Mouse (Mus musculus): Measurements from ENCODE around the gene Acod1. TPM values are rescaled to one million over a fixed set of nuclear protein-coding genes. Genes with fewer than 3 reads are reported as not detected.

Acod1 gene
- under 1 TPM in 1 of 2 experiments, not detected in 1; 0.10 TPM for total RNA-seq (2021)

DNA sequence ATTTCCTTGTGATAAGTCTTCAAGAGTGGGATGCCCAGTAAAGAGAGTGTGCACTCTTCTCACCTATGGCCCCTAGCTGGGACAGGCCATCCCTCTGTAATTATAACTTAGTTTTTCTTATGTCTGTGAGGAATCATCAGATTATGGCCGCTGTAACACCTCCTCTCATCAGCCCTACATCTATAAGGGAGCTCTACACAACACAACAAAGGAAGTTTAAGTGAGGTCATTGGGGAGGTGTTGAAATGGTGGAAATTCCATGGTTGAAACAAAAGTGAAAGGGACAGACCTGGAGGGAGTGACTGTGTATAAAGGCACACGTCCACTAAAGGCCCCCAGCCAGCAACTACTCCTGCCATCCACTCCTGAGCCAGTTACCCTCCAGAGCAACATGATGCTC lies at the start of gene Acod1:
Acod1 (plus strand) TSS at position 301 of the 400 bp plus-strand sequence.
- no peak for DNase-seq (ENCODE audit: extremely low spot score in 1 of 2, low spot score in 1 of 2)

DNA sequence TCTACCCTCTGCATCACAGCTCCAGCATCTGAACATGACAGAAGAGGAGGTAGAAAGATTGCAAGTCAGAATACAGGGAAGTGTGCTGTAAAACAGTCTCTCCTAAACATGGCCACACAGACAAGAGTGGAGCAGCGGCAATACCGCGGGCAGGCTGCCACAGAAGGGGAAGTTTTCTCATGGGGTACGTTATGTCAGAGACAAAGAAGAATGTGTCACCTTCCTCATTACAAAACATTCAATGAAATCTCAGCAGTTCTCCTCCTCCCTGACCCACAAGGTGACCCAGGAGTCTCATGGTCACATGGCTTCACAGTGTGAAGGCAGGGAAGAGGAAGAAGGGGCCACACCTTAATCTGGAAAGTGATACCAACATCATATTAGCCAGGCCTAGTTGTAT lies 39.0 kb upstream of the Acod1 start:
- DNase-seq (ENCODE audit: extremely low spot score in 1 of 2, low spot score in 1 of 2), result no peak

DNA sequence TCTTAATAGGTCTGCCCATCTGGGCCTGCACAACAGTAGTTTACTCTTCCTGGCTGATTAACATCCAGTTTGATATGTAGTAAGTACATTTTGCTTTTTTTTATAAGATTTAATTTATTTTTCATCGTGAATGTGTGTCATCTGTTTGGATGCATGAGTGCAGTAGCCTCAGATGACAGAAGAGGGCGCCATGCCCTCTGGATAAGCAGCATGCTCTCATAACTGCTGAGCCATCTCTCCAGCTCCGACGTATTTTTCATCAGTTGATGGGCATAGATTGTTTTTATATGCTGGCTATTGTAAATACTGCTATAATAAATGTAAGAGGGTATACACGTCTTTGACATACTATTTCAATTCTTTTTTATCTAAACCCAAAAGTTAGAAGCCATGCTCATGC lies 35.0 kb upstream of the Acod1 start:
- peak in 1 of 2 experiments; percentile 48 for DNase-seq (ENCODE audit: extremely low spot score in 1 of 2, low spot score in 1 of 2)

DNA sequence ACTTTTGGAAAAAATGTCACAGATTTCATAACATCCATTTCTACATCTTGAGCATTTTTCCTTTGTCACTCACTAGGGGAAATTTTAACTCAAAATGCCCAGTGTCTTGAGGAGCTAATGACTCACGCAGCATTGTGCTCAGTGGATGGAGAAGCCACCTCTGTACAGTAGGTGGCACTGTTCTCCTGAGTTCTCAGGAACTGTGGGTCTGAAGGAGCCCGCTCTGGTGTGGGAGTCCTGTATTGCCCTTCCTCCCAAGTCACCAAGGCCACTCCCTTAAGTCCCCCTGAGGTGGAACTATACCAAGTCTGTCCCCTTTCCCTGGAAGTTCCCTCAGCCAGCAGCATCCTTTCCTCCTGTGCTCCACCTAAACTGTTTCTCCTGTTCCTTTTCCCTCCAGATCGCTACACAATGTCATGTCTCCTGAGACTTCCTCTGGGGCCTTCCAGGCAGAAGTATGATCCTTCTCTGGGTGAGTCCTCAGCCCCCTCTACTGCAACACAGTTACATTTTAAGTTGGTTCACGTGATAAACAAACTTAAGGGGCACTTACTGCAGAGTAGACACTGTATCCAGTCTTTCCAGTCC lies 34.1 kb upstream of the Acod1 start:
- peak; percentile 27 to 51 for DNase-seq (ENCODE audit: extremely low spot score in 1 of 2, low spot score in 1 of 2)

DNA sequence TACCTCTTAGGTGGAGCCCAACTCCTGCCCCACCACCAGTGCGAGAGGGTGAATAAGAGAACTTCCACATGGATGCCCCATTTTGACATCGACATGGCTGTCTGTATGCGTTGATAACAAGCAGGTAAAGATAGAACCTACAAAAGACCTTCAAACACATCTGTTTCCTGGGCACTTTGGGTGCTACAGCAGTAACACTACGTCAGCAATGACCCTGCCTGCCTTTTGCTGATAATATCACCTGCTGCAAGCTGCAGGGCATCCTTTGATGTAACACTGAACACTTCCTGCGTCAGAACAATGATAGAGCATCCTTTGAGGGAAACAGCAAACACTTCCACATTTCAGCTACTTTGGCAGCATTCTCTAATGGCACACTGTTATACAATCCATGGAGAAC lies 29.8 kb upstream of the Acod1 start:
- DNase-seq (ENCODE audit: extremely low spot score in 1 of 2, low spot score in 1 of 2), result no peak

DNA sequence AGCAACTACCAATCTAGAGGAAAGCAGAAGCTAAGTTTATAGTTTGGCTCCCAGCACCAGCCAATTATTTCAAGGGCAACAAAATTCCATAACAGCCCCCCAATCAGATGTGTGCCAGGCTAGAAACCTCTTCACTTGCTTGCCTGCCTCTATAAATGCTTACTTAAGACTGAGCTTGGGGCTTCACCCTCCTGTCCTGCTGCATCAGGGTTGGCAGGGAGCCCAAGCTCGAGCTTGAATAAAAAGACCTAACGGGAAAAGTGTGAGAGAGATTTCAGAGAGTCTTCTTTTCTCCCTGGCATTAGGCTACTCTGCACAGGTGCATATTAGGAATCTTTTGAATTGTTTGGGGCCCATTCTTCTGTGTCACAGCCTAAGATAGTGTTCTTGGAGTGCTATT lies 26.7 kb upstream of the Acod1 start:
- no peak for DNase-seq (ENCODE audit: extremely low spot score in 1 of 2, low spot score in 1 of 2)

DNA sequence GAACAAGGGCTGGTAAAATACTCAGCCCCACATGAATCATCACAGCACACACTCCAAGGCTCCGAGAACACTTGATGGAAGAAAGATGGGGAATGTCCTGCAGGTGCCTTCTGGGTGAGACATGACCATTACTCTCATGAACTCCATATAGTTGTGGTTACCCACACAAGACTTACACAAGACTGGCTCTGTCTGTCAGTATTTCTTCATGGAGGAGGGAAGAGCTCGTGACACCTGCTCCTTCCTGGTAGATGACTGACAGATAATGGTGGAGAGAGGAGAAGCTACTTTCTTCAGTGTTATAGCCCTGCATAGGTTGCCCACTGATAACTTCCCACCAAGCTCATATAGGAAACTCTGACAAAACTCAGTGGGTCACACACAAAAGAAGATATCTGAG lies 17.6 kb upstream of the Acod1 start:
- no peak for DNase-seq (ENCODE audit: extremely low spot score in 1 of 2, low spot score in 1 of 2)

DNA sequence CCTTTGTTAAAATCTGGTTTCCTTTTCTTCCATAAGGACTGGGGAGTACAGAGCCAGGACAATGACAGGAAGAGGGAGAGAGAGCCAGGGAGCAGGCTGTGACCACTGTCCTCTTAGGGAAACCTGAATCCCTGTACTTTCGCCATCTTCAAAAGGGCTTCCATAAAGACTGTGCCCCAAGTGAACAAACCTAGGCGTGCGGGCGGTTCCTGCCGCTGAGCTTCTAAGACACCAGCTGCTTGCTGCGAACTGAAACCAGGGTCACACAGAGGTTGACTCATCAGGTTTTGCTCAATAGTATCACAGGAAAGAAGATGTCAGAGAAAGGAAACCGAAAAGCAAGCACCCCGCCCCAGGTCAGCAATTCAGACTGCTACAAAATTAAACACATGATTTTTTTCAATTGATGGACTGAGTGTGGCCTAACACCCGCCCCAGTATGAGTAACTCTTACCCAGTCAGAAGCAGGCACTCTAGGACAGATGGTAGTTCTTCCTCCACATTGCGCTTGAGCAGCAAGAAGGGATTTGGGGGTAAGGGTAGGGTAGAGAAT lies 13.4 kb upstream of the Acod1 start:
- DNase-seq (ENCODE audit: extremely low spot score in 1 of 2, low spot score in 1 of 2), result no peak

DNA sequence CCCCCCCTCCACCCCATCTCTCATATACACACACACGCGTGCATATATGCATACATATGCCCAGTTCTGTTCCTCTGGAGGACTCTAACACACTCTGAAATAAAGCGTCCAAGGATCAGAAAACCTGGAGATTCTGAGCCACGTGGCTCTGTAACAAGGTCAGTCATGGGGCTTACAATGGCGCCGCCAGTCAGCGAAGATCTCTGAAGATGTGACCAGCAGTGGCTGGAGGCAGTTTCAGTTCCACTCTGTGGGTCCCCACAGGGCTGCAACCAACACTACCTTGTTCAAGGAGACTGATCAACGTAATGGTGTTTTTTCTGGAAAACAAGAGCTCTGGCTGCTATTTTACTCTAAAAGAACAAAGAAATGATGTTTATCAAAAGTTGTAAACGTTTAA lies 12.7 kb upstream of the Acod1 start:
- DNase-seq (ENCODE audit: extremely low spot score in 1 of 2, low spot score in 1 of 2), result no peak

DNA sequence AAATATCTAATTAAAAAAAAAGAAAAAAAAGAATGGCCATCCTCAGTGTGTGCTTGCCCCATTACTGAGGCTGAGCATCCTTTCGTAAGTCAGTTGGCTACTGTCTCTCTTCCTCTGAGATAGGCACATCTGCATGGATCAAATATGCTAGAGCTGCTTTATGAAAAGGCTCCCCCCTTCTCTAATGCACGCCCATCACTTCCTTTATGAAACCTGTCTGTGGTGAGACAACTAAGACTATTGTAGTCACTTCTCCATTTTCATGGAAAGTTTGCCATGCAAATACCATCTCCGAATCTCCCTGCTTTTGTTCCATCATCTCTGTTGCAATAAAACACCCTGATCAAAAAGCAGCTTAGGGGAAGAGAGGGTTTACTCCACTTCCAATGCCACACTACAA lies 9.8 kb upstream of the Acod1 start:
- DNase-seq (ENCODE audit: extremely low spot score in 1 of 2, low spot score in 1 of 2), result no peak

DNA sequence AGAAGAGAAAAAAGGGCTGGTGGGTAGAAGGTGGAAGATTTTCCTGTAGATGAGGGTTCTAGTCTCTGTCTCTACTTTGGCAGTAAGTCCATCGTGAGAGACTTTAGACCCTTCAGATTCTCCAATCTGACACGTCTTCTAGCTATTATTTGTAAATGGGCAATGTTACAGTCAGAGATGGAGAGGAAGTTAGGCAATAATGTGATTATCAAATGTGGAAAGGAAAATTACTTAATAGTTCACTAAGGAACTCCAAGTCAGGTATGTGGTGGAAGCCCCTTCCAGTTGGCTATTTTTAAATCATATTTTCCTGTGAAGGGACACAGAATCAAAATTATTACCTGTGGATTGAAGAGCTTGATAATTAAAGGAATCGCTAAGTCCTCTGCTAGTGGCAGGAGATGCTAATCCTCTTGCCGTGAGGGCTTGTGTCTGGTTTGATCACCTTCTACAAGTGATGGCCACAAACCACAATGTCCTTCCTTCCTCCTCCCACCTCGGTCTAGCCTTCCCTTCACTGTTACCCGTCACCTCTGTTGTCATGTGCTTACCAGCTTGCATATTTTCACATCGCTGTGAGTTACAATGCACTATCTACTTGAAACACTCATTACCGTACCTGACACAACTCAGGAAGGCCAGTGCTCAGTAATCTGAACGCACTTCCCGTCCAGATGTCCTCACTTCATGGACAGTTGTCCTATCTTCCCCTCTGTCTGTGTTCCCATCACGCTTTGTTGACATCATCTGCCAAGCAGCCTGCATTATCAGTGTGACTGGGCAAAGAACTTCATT lies 1.7 kb downstream of the Acod1 start:
- no peak for DNase-seq (ENCODE audit: extremely low spot score in 1 of 2, low spot score in 1 of 2)

DNA sequence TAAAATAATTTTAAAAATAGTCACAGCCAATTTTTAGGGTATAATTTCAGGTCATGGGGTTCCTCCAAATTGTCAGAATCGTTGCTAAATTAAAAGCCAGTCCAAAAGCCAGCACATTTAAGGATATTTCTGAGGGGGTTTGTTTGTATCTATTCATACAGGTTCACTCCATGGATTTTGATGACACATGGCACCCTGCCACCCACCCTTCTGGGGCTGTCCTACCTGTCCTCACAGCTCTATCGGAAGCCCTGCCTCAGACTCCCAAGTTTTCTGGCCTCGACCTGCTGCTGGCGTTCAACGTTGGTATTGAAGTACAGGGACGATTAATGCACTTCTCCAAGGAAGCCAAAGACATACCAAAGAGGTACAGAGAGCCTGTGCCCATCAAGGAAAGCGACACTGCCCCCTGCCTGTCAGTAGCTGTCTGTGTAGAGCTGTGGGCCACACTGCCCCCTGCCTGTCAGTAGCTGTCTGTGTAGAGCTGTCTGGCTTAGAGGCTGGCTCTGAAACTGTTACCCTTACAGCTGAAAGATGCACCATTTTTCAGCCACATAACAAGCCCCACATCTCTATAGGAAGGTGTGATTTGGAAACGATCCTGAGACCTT lies 4.5 kb downstream of the Acod1 start:
- DNase-seq (ENCODE audit: extremely low spot score in 1 of 2, low spot score in 1 of 2), result peak; percentile 48 to 77

DNA sequence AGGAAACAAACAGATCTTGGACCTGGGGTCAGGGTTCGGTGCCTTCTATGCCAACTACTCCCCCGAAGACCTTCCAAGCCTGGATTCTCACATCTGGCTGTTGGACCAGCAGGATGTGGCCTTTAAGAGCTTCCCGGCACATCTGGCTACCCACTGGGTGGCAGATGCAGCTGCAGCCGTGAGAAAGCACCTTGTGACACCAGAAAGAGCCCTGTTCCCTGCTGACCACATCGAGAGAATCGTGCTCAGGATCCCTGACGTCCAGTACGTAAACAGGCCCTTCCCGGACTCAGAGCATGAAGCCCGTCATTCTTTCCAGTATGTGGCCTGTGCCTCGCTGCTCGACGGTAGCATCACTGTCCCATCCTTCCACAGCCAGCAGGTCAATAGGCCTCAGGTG lies 8.0 kb downstream of the Acod1 start:
- no peak for DNase-seq (ENCODE audit: extremely low spot score in 1 of 2, low spot score in 1 of 2)

DNA sequence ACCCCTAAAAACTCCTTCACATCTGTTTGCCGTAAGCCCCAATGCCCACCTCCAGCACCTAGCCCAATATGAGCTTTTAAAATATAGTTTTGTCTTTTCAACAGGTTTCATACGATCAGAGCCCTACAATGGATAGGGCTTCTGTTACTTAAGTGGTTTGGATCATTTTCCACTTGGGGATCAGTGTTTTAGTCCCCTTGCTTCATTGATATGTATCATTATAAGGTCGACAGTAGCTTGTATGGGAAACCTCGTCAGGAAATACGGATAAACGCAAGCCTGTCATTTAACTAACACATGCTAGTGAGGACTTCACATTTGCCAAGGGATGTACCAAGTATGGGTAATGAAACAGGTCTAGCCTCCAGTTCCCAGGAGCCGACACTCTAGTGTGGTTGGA lies 9.8 kb downstream of the Acod1 start:
- no peak for DNase-seq (ENCODE audit: extremely low spot score in 1 of 2, low spot score in 1 of 2)

DNA sequence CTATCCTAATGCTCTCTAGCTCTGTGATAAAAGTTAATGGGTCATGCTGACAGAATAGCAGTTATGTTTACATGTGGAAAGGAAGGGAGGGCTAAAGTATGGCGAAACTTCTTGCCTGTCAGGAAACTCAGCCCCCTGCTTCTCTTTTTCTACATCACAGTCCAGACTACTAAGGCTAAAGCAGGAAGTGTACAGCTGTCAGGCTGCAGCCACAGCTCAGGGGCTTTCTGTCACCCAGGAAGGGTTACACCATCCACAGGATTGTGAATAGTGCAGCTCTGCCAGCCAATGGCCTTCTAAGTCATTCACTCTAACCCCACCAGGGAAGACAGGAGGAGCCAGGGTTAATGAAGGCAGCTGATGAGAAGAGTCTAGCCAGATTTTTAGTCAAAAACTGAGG lies 12.2 kb downstream of the Acod1 start:
- no peak for DNase-seq (ENCODE audit: extremely low spot score in 1 of 2, low spot score in 1 of 2)

DNA sequence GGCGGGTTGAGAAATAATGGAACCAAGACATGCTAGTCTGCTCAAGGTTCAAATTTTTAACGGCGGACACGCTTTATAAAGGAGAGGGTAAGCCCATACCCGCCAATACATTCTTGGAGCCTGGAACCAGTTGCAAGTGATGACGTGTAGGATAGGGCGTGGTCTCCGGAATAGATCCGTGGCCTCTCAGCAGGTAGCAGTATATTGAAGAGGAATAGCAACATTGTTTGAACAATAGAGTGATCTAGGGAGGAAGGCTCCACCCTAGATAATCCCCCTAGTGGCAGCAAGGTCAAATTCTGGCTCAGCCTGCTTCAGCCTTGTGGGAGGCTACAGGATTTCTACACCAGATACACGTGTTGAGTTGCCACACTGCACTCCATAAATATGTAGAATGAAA lies 12.7 kb downstream of the Acod1 start:
- no peak for DNase-seq (ENCODE audit: extremely low spot score in 1 of 2, low spot score in 1 of 2)

DNA sequence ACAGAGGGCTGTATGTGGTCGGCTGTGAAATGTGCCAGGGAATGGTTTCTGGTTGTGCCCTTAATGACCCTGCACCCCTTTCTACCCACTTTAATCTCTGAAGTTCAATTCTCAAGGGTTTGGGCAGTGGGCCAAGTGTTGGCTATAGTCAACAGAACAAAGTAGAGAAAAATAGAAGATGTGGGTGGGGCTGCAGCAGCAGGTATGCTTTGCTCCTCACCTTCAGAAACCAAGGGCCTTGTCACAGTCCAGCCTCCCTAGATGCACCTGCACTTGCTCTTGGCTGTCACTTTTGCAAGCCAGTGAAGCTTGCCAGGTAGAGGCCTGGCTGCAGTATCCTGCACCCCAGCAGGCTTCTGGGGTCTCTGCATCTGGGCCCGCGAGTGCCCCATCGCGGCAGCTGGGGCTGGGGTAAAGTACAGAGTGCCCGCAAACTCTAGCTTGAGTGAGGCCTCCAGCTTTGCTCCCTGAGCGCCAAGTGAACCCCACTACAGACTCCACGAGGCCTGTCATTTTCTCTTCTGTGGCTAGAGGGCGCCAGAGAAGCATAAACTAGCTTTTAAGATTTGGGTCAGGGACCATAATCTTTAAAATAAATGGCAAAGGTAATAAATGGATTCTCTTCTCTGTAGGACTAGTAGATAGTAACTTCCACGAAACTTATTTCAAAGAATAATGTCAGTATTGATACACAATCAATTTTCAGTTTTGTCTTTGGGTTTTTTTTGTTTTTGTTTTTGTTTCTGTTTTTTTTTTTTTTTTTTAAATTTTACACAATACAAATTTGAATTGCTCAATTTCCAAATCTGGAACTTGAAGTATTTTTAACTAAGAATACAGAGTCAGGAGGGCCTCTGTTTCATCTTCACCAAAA lies 18.8 kb downstream of the Acod1 start:
- peak; percentile 61 to 90 for DNase-seq (ENCODE audit: extremely low spot score in 1 of 2, low spot score in 1 of 2)

DNA sequence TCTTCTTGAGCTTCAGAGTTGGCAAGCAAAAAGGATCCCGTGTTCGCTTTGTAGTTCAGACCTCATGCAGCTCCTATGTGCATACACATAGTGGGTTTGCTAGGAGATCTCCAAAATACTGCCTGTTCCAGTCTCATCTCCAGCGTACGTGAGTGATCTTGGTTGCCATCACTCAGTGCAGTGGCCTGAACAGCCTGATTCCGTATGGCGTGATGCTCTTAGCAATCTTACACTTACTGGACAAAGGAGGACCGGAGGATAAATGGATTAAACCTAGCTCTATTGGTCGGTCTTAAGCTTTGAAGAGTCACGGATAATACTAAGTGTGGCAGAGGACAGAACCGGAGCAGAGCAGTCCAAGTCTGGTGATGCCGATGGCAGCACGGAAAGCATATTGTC lies 22.7 kb downstream of the Acod1 start:
- no peak for DNase-seq (ENCODE audit: extremely low spot score in 1 of 2, low spot score in 1 of 2)

DNA sequence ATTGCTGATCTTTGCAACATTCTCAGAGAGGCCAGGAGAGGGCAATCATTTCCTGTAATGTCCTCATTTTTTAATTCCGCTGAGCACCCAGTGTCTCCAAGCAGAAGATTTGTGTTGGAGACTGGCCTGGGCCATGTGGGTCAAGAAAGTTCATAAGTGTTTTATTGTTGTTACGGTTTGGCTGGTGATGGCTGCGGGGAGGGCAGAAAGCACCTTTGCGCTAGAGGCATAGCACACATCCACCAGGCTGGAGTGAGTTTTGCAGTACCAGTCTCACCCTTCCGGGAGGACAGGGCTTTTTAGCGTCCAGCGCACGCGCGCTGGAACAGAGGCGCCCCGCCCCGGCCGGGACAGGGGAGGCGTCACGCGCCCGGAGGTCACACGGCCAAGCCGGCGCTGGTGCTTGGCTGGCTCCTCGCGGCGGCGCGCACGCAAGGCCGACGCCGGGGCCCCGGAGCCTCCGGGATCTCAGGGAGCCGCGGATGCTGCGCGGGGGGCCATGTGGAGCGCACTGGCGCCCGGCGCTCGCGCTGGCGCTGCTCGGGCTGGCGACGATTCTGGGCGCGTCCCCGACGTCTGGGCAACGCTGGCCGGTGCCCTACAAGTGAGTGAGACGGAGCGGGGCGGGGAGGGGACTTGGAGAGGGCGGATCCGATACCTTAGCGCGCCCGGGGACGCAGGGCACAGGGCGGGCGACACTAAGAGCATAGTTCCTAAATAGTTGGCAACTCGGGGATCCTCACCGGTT lies 23.3 kb downstream of the Acod1 start, which contains the start of gene Cln5:
Cln5 (plus strand) TSS at position 353 of the 748 bp plus-strand sequence.
- DNase-seq (ENCODE audit: extremely low spot score in 1 of 2, low spot score in 1 of 2), result peak; percentile 74 to 76

DNA sequence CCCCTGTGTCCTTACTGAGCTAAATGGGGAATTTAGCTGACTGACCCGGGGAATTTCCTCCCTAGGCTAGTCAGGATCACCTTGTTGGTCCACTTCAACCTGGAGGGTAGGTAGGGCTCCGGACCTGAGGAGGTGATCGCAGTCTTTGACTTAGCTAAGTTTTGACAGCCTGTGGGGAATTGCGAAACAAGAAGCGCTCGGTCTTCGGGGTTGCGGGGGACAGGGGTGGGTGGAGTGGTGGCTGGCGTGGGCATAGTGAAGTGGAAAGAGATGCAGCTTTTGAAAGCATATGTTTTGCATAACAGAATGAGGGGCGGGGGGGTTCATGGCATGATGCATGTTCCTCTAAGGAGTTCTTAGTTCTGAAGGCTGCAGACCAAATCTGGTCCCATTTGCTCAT lies 24.0 kb downstream of the Acod1 start:
- no peak for DNase-seq (ENCODE audit: extremely low spot score in 1 of 2, low spot score in 1 of 2)

Data from layer of hippocampus, postnatal 25 days (tissue).